ENCODE assay signal across 14 mouse cellular contexts in the genomic region with DNA sequence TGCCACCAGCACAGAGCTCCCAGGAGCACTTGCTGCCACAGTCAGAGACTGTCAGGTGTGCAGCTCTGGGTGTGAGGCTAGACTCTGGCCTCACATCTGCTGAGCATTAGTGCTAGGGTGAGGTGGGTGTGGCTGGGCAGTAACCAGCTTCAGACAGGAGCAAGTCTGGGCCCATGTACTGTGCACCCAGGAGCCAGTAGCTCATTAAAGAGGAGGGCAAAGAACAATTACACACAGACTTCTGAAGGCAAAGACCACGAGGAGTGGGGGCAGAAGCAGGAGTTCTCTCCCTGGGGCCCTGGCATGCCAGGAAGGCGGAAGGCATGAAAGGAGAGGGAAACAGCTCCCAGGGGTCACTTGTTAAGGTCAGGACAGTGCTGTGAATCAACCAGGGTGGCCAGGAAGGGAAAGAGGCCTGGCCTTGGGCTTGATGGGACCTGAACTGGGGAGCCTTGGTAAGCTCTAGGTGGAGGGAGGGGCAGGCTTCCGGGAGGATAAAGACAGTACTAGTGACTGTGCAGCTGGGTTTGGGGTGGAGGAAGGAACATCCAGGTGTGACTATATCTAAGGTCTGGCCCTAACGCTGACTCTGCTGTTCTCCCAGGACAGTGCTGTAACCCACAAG. TPM values are rescaled to one million over a fixed set of nuclear protein-coding genes. Genes with fewer than 3 reads are reported as not detected.
A peak's percentile ranks its signal among the peaks of the same experiment; 100 is the strongest.
DNase-seq lines count a peak whose midpoint lies in the region; ATAC-seq and TF ChIP-seq lines count a peak whose summit lies in the region.
"Had no signal": no experiment of that assay in that cellular context is flagged by ENCODE, and none has a peak within 500 bp of the region (broad histone marks: within the 10 kb centered on the region; RNA-seq: fewer than 3 reads in every experiment).

No protein-coding gene starts in this region.

- TF ChIP-seq EP300 in heart, adult 2 months (IDR thresholded peaks at IDR 0.05; ENCODE audit: insufficient read depth, low read depth, low read length), result no peak
- TF ChIP-seq EP300 in lung, postnatal 0 days (IDR thresholded peaks at IDR 0.05), result no peak

- peak; percentile 79 for DNase-seq in heart, adult 11 months
- DNase-seq in heart, adult 2 months, result no peak
- DNase-seq in kidney, postnatal 36 days, result peak; percentile 68 to 84
- DNase-seq in yolk sac, embryonic 10.5 days (ENCODE audit: low spot score), result peak; percentile 9
- no peak for DNase-seq in lung, postnatal 0 days (ENCODE audit: low spot score)
- DNase-seq in MN1 (ENCODE audit: low spot score), result no peak
- no peak for DNase-seq in layer of hippocampus, adult 18-20 months (ENCODE audit: low spot score in 2 of 2)
- DNase-seq: cerebellum, postnatal 14 days; gastrocnemius, postnatal 25 days; lung, postnatal 10 days; midbrain, embryonic 14.5 days; thymus, adult 2 months had no signal

- intact Hi-C loops in heart, adult 2 months (cut with DNase I), result no loop called here

- H3K4me1 ChIP-seq in heart, adult 2 months (ENCODE audit: control insufficient read depth, insufficient read depth, low read length), result no peaks in the 10 kb centered on the region
- H3K4me1 ChIP-seq in intestine, postnatal 0 days (replicated peaks; ENCODE audit: control insufficient read depth, insufficient read depth, low read length), result no peaks in the 10 kb centered on the region
- no peaks in the 10 kb centered on the region for H3K4me1 ChIP-seq in lung, postnatal 0 days (ENCODE audit: insufficient read depth, low read depth, low read length)
- H3K4me1 ChIP-seq: forebrain, embryonic 12.5 days had no signal

- no peak overlapping the region for H3K4me2 ChIP-seq in intestine, postnatal 0 days (replicated peaks; ENCODE audit: low read depth)
- H3K4me2 ChIP-seq in lung, postnatal 0 days (replicated peaks; ENCODE audit: low read depth, low read length), result no peak overlapping the region
- H3K4me2 ChIP-seq: forebrain, embryonic 12.5 days had no signal

- H3K27me3 ChIP-seq in heart, adult 2 months (ENCODE audit: control insufficient read depth, insufficient read depth, low read length), result no peaks in the 10 kb centered on the region
- H3K27me3 ChIP-seq in intestine, postnatal 0 days (replicated peaks; ENCODE audit: control insufficient read depth, insufficient read depth, low read length), result no peaks in the 10 kb centered on the region
- H3K27me3 ChIP-seq in lung, postnatal 0 days (replicated peaks; ENCODE audit: insufficient read depth, low read length), result no peaks in the 10 kb centered on the region
- H3K27me3 ChIP-seq: forebrain, embryonic 12.5 days had no signal

- H3K9me3 ChIP-seq in intestine, postnatal 0 days (ENCODE audit: control insufficient read depth), result no peaks in the 10 kb centered on the region
- no peaks in the 10 kb centered on the region for H3K9me3 ChIP-seq in lung, postnatal 0 days (ENCODE audit: low read length)
- H3K9me3 ChIP-seq: forebrain, embryonic 12.5 days had no signal

- H3K36me3 ChIP-seq in heart, adult 2 months (ENCODE audit: control insufficient read depth, insufficient read depth, low read length), result no peaks in the 10 kb centered on the region
- H3K36me3 ChIP-seq in intestine, postnatal 0 days (ENCODE audit: control insufficient read depth, insufficient read depth), result no peaks in the 10 kb centered on the region
- no peaks in the 10 kb centered on the region for H3K36me3 ChIP-seq in lung, postnatal 0 days (ENCODE audit: insufficient read depth, low read length)
- H3K36me3 ChIP-seq: forebrain, embryonic 12.5 days had no signal

- 66% methylated on average over 4 of the region's 4 CpGs for WGBS in heart, adult 2 months
- WGBS in intestine, postnatal 0 days, result 27% methylated on average over 4 of the region's 4 CpGs
- WGBS in lung, postnatal 0 days, result 61% methylated on average over 4 of the region's 4 CpGs

- no peak for TF ChIP-seq POLR2A in heart, adult 2 months (IDR thresholded peaks at IDR 0.05; ENCODE audit: insufficient read depth, low read depth, low read length)

- TF ChIP-seq CTCF in heart, adult 2 months (IDR thresholded peaks at IDR 0.05), result no peak
- TF ChIP-seq CTCF in intestine, postnatal 0 days (IDR thresholded peaks at IDR 0.05; ENCODE audit: low read depth), result no peak
- no peak for TF ChIP-seq CTCF in lung, postnatal 0 days (IDR thresholded peaks at IDR 0.05)

- H3K9ac ChIP-seq in heart, adult 2 months (ENCODE audit: low read depth, low read length), result no peak overlapping the region
- no peak overlapping the region for H3K9ac ChIP-seq in intestine, postnatal 0 days (ENCODE audit: low read depth, low read length)
- H3K9ac ChIP-seq in lung, postnatal 0 days (replicated peaks; ENCODE audit: low read depth), result no peak overlapping the region
- H3K9ac ChIP-seq: forebrain, embryonic 12.5 days had no signal

- no peak overlapping the region for H3K27ac ChIP-seq in heart, adult 2 months
- H3K27ac ChIP-seq in intestine, postnatal 0 days (ENCODE audit: low read depth, low read length), result peak overlapping the region; percentile 58
- H3K27ac ChIP-seq in lung, postnatal 0 days (ENCODE audit: low read length), result no peak overlapping the region
- H3K27ac ChIP-seq: forebrain, embryonic 12.5 days had no signal

- no peaks in the 10 kb centered on the region for H3K79me2 ChIP-seq in heart, adult 2 months (replicated peaks; ENCODE audit: control insufficient read depth, insufficient read depth, low read length)

- H3K4me3 ChIP-seq in heart, adult 2 months, result no peak overlapping the region
- H3K4me3 ChIP-seq in intestine, postnatal 0 days (ENCODE audit: low read depth, low read length), result no peak overlapping the region
- no peak overlapping the region for H3K4me3 ChIP-seq in lung, postnatal 0 days (ENCODE audit: low read depth, low read length)
- H3K4me3 ChIP-seq: forebrain, embryonic 12.5 days had no signal

- peak; percentile 99 for ATAC-seq in intestine, postnatal 0 days
- ATAC-seq in lung, postnatal 0 days, result no peak

RNA-seq across cellular contexts. Expression of gene Wnt5a, which starts 37.7 kb away (rescaled TPM):
- 10 to 100 TPM; 13.8 to 15.5 TPM for total RNA-seq in heart, adult 2 months (2021)
- 5.0 and 9.7 TPM in 2 replicates for polyA plus RNA-seq in heart, adult 2 months (2012; rRNA removed)
- 11.6 and 12.0 TPM in 2 replicates for polyA plus RNA-seq in intestine, postnatal 0 days (2015; fragmentation: Nextera tagmentation; extraction: Ambion mirVana)
- 23.2 and 31.8 TPM in 2 replicates for polyA plus RNA-seq in lung, postnatal 0 days (2015; fragmentation: Nextera tagmentation; extraction: Ambion mirVana)
- total RNA-seq in layer of hippocampus, adult 18-20 months (2021), result 10 to 100 TPM in 1 of 2 experiments, 1 to 10 TPM in 1; 8.6 to 11.7 TPM

Comparison
In these comparisons a context has a peak if more than half of its experiments do, and no peak if none do; other contexts are left out.
1. DNase-seq: peak in heart, adult 11 months (single experiment), kidney, postnatal 36 days (2 of 2) and yolk sac, embryonic 10.5 days (single experiment); none in heart, adult 2 months (0 of 2), lung, postnatal 0 days (single experiment), MN1 (single experiment) and layer of hippocampus, adult 18-20 months (0 of 2).